Mouse (Mus musculus) urinary bladder, postnatal 10 days (tissue): ENCODE data around the gene Eri2.

Experiments used
- DNase-seq: peaks from one replicate; pipeline ENCODE4 v3.0.0; 2022; ENCODE audit warnings: low spot score

Eri2 gene

DNA sequence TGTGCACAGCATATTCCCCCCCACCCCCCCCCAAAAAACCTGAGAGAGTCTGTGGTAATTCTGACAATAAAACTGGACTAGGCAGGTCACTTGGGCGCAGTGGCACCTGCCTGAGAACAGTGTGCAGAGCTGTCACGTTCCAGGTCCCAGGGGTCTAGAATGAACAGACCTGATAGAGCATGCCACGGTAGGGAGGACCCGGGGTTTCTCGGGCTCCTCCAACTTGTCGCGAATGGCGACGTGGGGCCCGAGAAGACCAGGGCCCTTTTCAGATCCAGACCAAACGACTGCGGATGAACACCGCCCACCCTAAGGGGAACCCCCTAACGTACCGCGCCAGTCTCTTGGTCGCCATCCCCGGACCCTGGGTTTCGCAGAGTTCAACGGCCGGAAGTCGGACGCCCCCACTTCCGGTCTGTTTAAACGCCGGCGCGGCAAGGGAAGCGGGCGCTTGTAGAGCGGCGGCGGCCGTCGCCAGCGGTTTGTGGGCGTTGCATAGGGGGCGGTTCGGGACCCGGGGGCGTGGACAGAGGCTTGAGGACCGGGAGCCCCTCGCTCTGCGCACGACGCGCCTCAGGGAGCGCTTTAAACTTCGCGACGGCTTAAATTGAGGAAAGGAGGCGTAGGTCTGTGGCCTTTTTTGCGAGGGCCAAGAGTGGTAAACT, at the start of gene Eri2, which contains the start of gene Rexo5:
Gene Eri2, minus strand, starts transcription at position 473 of the 665 bp plus-strand sequence.
Gene Rexo5, plus strand, starts transcription at position 421 of the 665 bp plus-strand sequence.
- peak; percentile 32 for DNase-seq

DNA sequence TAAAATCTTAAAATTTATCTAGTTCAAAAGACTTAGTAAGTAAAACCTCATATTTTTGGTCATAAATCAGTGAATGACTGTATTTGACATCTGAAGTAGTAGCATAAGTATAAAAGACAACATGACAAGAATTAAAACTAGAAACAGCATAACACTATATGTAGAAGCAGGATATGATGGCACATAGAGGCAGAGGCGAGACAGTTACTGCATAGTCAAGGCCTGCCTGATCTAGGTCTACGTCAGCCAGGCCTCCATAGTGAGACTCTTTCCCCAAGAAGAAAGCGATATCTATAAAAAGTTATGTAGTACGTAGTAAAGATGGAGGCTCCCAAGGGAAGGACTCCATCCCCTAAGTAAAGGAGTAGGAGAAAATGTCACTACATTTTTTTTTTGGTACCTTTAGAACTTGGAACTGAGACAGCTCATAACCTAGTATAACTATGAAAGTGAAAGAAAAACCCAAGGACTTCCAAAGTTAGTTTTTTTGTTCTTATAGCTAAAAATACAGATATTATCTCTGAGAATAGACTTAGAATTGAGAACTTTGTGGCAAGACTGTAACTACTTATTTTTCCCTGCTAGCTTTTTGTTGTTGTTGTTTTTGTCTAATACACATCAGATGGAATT, 48.1 kb upstream of the Eri2 start:
- DNase-seq = no peak

DNA sequence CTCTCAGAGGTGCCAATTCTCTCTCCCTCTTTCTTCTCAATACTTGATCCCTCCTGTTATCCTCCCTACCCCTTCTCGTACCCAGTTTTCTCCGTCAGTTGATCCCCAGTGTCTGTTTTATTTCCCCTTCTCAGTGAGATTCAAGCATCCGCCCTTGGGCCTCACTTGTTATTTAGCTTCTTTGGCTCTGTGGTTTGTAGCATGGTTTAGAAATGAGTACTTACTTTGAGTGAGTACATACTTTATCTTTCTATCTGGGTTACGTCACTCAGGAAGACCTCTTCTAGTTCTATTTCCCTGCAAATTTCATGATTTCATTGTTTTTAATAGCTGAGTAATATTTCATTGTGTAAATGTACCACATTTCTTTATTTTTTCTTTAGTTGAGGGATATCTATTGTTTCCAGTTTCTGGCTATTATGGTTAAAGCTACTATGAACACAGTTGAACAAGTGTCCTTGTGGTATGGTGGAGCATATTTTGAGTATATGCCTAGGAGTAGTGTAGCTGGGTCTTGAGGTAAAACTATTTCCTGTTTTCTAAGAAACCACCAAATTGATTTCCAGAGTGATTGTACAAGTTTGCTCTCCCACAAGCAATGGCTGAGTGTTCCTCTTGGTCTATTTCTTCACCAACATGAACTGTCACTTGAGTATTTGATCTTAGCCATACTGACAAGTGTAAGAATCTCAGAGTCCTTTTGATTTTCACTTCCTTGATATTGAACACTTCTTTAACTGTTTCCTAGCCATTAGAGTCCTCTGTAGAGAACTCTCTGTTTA, 42.3 kb upstream of the Eri2 start:
- no peak for DNase-seq

DNA sequence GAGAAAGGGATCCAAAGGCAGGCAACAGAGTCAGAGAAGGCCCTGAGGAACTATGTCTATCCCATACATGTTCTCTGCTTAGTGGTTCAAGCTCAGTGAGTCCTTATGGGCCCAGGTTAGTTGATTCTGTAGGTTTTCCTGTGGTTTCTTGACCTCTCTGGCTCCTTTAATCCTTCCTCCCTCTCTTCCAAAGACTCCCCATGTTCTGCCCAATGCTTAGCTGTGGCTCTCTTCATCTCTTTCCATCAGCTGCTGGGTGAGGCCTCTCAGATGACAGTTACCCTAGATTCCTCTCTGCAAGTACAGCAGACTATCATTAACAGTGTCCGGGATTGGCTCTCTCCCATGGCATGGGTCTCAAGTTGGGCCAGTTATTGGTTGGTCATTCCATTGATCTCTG, 41.5 kb upstream of the Eri2 start:
- DNase-seq = no peak

DNA sequence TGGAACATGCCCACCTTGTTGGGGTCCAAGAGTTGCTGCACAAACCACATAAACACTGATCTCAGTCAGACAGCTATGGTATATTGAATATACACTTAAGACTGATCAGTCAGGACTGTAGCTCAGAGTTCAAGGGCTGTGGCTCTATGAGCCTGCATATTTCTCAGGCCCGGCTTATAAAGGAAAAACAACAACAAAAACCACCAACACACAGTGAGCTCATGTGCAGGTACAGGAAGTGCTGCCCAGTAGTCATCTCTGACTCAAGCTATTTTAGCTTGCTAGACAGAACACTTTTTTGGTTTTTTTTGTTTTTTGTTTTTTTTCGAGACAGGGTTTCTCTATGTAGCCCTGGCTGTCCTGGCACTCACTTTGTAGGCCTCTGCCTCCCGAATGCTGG, 14.9 kb upstream of the Eri2 start:
- DNase-seq = no peak

DNA sequence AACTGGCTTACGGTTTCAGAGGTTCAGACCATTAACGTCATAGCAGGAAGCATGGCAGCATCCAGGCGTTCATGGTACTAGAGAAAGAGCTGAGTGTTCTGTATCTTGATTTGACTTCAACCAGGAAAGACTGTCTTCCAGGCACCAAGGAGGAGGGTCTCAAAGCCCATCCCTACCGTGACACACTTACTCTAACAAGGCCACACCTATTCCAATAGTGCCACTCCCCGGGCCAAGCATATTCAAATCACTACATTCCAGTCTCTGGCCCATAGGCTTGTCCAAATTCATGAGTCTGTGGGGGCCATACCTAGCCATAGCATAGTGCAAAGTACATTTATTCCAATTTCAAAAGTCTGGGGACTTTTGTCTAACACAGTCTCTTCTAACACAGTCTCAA, 13.5 kb upstream of the Eri2 start:
- DNase-seq = no peak

DNA sequence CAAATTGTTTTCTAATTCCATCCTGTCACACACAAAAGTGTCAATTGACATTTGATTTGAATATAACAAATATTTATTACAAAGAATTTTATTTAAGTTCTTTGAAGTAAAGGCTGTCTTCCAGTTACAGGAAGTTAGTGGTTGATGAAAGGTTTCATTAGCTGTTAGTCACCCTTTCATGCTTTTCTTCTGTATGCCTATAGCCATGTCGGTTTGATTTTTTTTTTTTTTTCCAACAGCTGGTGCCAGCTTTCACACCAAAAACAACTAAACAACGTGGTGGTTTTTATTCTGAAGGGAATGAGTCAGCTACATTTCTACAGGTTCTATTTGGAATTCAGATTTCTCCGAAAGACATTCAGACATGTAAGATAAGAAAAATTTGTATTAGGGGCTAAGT, 7.1 kb upstream of the Eri2 start:
- no peak for DNase-seq

DNA sequence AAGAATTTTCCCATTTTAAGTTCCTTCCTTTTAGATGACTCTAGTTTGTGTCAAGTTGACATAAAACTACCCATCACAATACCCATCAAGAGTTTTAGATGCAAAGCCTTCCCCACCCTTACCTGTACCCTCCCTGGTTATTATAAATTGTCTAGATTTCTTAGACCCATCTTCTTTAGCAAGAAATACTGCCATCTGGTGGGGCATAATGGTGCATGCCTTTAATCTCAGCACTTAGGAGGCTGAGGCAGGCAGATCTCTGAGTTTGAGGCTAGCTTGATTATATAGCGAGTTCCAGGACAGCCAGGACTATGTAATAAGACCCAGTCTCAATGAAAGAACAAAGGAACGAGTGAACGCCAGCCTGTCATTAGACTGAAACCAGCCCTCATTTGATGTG, 6.6 kb upstream of the Eri2 start:
- DNase-seq = no peak

DNA sequence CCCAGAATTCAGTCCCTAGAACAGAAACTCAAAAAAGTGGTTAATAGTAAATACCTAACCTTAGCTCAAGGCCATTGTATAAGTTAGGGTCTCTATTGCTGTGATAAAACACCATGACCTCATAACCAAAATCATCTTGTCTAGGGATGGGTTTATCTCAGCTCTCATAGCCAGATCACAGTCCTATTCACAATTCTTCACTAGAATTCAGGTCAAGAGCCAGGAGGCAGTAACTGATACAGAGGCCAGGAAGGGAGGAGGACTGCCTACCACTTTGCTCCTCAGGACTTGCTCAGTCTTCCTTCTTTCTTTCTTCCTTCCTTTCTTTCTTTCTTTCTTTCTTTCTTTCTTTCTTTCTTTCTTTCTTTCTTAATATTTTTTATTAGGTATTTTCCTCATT, 1.5 kb upstream of the Eri2 start:
- no peak for DNase-seq

DNA sequence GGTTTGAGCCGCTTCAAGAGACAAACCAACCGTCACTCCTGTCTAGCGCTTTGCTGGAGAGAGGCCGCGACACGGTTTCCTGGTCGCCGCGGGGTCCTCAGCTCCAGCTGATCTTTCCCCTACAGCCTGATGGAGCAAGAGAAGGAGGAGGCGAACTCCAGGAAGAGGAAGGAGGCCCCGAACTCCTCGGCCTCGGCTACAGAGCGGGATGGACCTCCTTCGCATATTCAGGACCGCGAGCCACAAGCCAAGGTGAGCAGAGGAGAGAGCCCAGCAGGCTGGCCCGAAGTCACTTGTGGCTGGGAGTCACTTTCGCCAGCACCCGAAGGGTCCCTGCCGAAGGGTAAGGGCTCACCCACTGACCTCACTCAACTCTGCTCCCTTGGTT, 387 bp upstream of the Eri2 start:
- no peak for DNase-seq

DNA sequence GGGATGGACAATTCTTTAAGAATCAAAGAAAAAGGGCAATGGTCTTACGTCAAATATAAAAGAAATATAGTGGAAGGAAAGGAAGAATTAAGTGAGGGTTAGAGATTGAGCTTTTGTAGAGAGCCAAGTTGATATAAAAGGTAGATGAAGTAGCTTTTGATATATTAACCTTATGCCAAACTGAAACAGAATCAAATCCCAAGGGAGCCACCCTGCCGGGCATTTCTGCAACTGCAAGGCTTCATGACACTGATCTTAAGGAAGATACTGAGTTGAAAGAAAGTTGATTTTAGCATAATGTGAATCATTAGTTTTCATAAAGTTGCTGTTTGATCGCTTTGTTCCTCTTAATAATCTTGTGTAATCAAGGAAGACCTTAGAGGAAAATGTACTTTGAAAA, 4.8 kb downstream of the Eri2 start:
- no peak for DNase-seq

DNA sequence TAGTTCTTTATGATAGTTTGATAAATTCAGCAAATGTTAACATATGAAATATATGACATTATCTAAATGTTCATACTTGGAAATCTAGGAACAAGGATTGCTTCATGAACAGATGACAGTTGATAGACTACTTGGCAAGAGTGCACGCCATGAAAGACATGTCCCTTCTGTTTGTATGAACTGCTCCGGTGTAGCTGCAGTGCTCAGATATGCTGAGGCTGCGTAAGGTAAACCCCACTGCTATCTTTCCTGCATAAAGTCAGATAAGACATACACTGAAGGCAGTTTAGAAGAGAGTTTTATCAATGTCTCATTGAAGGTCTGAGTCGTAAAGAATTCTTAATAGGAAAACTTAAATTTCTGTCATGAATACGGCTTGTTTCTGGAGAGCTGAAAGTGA, 8.9 kb downstream of the Eri2 start:
- DNase-seq = no peak

DNA sequence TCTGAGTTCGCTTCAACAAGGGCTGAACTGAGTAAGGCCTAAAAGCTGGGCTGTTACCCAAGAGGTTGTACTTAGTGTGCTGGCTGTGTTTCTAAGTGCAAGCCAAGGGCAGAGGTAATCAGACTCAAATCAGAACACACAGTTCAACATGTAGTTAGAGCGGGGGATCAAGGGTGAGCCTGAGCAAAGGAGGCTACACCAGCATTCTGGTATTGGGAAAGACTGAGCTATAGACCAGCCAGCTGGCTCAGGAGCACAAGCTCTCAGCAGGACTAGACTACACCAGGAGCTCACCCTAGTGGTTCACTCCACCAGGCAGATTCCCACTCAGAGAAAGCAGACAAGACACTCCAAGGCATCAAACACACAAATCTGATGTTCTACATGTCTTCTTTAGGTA, 10.4 kb downstream of the Eri2 start:
- no peak for DNase-seq

DNA sequence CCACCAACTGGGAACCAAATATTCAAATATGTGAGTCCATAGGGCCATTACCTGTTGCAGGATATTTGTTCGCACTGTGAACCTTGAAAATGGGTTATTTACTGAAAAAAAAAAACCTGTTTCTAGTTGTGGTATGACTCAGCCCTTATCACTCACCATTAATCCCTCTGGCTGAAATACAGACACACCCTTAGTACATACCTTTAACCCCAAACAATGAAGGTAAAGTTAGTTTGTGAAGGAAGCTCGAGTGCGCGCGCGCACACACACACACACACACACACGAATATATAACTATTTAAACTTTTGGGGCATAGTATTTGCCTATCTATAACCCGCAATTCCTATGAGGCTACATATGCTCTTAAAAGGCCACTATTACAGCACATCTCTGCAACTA, 24.0 kb downstream of the Eri2 start:
- no peak for DNase-seq

DNA sequence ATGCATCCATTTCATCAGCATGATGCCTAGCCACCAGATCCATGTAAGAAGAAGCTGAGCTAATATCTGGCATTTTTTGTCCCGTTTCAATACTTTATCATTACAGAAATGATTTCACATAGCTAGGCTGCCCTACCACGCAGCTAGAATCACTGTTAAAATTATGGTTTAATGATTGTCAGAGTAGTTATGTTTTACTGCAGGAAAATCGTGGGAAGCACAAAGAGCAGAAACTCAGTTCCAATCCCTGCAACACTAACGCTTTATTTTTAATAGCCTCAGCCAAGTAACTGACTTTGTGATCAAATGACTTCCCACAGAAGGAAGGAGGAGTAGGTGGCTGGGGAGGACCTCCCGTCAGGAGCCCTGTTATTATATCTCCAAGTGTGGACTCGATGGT, 26.9 kb downstream of the Eri2 start:
- DNase-seq = no peak

DNA sequence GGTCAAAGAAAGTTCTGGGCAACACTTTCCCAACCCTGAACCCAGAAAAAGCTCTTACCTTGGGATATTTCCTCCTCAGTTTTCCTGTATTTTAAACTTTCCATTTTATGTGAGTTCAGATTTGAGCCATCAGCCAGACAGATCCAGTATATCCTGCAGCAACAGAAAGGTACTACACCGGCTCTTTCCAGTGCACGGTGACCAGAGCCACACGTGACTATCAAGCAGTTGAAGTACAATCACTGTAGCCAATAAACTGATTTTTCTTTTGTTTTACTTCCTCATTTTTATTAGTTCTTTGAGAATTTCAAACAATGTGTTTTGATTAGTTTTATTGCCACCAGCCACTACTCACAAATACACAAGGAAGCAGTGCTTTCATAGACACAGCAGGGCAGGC, 29.5 kb downstream of the Eri2 start:
- no peak for DNase-seq

DNA sequence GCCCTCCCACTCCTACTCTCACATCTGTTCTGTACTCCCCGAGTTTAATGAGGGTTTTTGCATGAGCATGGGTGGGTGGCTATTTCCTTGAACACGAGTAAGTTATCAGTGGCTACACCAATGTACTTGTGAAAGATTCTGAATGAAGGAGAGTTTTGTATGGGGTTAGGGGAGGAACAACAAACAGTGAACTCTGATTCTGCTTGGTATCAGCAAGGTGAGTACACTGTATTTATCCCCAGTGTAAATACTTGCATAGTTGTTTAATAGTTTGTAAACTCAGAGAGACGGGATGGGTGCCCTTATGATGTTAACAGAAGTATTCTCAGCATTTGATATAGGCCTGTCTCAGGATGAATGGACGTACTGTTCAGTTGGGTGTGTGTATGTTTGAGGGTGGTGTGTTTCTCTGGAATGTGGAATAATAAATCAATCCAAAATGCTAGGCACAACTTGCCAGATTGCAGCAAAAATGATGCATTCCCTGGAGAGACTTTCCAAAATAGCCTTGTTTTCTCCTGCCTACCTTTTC, 31.6 kb downstream of the Eri2 start:
- DNase-seq = no peak

DNA sequence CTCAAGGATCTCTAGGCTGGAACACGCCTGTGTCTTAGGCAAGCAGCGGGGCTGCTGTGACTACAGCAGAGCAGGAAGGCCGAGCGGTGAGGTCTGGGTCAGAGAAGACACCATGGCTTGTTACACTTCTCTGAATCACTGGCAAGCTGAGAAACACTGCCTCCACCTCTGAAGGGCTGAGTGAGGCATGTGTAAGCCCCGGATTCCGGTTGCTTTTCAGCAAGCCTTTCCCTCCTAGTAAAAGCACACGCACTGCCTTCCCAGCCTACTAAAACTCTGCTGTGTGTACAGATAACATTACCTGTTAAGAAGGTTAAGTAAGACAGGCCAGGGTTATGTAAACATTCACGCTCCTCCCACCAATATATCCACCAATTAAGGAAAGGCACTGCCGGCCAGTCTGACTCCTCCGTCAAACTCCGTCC, 33.3 kb downstream of the Eri2 start, which contains the start of gene Acsm3:
Gene Acsm3, plus strand, starts transcription at position 397 of the 425 bp plus-strand sequence.
- no peak for DNase-seq

DNA sequence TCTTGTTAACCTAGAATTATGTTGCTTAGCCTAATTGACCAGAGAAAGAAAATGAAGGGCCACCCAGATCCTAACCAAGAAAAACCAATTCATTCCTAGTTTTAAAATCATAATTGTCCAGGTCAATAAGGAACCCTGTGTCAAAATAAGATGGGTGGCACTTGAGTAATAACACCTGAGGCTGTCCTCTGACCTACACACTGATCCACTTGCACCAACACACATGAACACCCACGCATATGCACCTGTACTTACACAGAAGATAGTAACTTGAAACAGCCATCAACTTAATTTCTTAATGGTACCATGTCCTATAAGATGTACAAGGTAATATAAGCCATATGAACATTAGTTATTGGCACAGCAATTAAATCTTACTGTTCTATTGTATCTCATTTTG, 40.2 kb downstream of the Eri2 start:
- DNase-seq = no peak

DNA sequence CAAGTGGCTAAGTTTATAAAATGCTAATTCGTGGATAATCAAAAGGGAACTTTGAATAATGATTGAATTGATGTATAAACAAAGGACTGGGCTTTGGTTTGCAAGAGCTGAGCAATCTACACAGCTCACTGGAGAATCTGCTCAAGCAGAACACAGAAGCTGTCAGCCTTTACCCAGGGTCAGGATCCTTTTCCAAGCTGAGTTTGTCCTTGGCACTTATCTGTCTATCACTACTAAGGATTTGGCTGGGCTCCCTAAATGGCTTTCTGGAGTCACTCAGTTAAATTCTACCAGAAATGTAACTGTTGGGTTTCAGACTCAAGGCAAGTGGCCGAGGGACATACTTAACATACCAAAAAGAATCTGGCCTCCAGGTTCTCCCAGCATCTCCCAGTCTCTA, 43.9 kb downstream of the Eri2 start:
- no peak for DNase-seq

DNA sequence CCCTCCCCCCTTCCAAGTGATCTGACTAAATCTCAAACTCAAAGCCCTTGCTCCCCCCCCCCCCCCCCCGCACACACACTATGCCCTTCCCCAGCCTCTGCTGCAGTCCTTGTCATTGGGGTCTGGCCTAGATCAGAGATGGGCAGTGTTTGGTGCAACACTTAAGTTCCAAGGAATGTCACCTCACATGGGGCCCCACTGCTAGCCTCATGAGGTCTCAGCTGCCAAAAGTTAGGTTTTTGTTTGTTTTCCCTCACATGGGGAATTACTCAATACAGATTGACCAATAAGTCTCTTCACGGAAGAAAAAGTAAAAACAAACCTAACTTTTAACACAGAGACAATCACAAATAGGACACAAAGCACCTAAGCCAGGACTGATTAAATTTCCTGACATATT, 45.1 kb downstream of the Eri2 start:
- DNase-seq = no peak

DNA sequence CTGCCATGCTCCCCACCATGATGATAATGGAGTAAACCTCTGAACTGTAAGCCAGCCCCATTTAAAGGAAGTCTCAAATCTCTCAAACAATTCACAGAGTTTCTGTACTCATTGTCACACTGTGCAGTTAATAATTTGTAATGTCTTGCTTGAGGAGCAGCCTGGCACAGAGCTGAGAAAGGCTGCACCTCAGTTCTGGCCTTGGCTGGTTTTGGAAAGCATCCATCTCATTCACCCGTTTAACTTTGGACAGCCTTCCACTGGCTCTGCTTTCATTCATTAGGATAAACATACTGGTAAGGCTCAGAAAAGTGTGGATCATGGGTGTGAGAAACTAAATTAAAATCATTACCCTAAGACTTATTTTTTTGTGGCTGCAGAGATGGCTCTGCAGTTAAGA, 48.0 kb downstream of the Eri2 start:
- no peak for DNase-seq

DNA sequence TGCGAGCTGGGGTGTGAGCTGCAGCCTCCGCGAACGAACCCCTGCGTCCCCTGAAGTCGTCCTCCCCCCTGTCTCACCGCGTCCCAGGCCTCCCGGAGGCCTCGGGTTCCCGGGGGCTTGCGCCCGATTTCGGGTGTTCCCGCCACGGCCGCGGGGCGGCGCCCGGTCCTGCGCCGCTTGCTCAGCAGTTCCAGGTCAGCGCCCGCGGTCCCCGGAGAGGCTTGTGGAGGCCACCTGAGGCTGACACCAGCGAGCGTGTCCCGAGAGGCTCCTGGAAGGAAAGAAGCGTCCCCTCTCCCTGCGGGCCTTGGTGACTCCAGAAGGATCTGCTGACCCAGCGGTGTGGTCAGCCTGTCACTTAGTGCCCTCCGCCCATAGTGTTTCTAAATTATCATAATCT, 49.5 kb downstream of the Eri2 start:
- no peak for DNase-seq
